Mouse (Mus musculus): ENCODE results near the gene Resp18. TPM values are rescaled to one million over a fixed set of nuclear protein-coding genes. Genes with fewer than 3 reads are reported as not detected.

Resp18 gene
- polyA plus RNA-seq, 2 experiments = not detected

DNA sequence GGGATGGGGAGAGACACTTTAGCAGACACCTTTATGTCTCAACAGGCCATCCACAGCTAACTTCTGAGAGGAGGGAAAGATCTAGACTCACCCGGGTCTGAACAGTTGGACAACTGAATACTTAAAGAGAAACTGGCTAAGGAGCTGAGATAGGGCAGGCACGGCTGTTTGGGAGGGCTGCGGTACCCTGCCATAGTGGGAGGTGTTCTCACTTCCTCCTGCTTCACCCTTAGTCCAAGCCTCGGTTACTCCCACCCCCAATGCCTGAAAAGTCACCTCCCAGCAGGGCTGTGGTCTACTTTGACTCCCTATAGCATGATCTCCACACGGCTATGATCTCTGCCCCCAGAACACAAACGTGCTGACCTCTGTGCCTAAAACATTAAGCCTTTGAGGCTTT is 54.7 kb downstream of the Resp18 start:
- no peak for ATAC-seq (ENCODE audit: insufficient read depth)
- H3K4me2 ChIP-seq (ENCODE audit: low read depth) = no peak overlapping the region
- TF ChIP-seq EP300 (IDR thresholded peaks at IDR 0.05; ENCODE audit: low read depth) (no peak), CTCF (IDR thresholded peaks at IDR 0.05; ENCODE audit: low read depth) (no peak)
- H3K9me3 ChIP-seq (ENCODE audit: control insufficient read depth, low read length) = no peaks in the 10 kb centered on the region
- H3K36me3 ChIP-seq (replicated peaks; ENCODE audit: control insufficient read depth, insufficient read depth, low read depth) = no peaks in the 10 kb centered on the region
- WGBS (ENCODE audit: insufficient replicate concordance) = 27% methylated on average over 6 of the region's 6 CpGs
- H3K27ac ChIP-seq = no peak overlapping the region
- peaks cover 5 to 19% of the 10 kb centered on the region in 2 experiments; a peak in 3 of 4 replicates for H3K4me1 ChIP-seq (replicated peaks; ENCODE audit: control insufficient read depth in 2 of 2, insufficient read depth in 2 of 2, low read length in 1 of 2)
- no peak overlapping the region for H3K4me3 ChIP-seq (ENCODE audit: insufficient read depth in 1 of 2, low read depth in 2 of 2, low read length in 2 of 2)
- H3K9ac ChIP-seq (replicated peaks) = no peak overlapping the region
- DNase-seq (ENCODE audit: low read depth in 3 of 3, low spot score in 3 of 3) = no peak
- peaks cover 15% of the 10 kb centered on the region for H3K27me3 ChIP-seq (ENCODE audit: control insufficient read depth, insufficient read depth, low read length)

DNA sequence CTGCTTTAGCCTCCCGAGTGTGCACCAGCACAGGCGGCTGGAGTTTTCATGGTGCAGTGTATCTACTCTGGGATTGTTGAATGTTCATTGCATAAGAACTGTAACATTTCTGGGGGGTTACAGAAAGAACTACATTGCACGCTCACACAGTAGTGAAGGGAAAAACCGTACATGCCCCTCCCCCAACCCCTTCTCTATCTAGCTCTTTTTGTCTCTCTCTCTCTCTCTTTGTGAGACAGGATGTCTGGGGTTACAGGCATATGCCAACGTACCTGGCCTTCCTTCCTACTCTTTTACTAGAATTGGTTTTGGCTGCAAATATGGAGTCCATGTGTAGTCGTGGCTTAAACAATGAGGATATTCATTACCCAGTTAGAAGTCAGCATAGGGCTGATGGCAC is 55.3 kb downstream of the Resp18 start:
- Histone ChIP-seq H3K9me3 (ENCODE audit: control insufficient read depth, low read length) (no peaks in the 10 kb centered on the region), H3K4me2 (ENCODE audit: low read depth) (no peak overlapping the region), H3K9ac (replicated peaks) (no peak overlapping the region), H3K4me3 (ENCODE audit: insufficient read depth in 1 of 2, low read depth in 2 of 2, low read length in 2 of 2) (no peak overlapping the region), H3K4me1 (replicated peaks; ENCODE audit: control insufficient read depth in 2 of 2, insufficient read depth in 2 of 2, low read length in 1 of 2) (peaks cover 4 to 19% of the 10 kb centered on the region in 2 experiments; a peak in 3 of 4 replicates), H3K36me3 (replicated peaks; ENCODE audit: control insufficient read depth, insufficient read depth, low read depth) (no peaks in the 10 kb centered on the region), H3K27me3 (ENCODE audit: control insufficient read depth, insufficient read depth, low read length) (peaks cover 15% of the 10 kb centered on the region), H3K27ac (no peak overlapping the region)
- TF ChIP-seq CTCF (IDR thresholded peaks at IDR 0.05; ENCODE audit: low read depth) = no peak
- no peak for TF ChIP-seq EP300 (IDR thresholded peaks at IDR 0.05; ENCODE audit: low read depth)
- WGBS (ENCODE audit: insufficient replicate concordance) = 47% methylated on average over 6 of the region's 6 CpGs
- DNase-seq (ENCODE audit: low read depth in 3 of 3, low spot score in 3 of 3) (no peak), ATAC-seq (ENCODE audit: insufficient read depth) (no peak)

Other genes starting within 250 kb of the Resp18 start
- 1.3 and 2.0 TPM in 2 replicates for gene Nhej1, start 153.2 kb downstream of the Resp18 start, polyA plus RNA-seq (2012; rRNA removed)
- 5.2 and 7.2 TPM in 2 replicates for gene Nhej1, start 153.2 kb downstream of the Resp18 start, polyA plus RNA-seq (2014; fragmentation: Nextera tagmentation; extraction: Ambion mirVana)
- gene Slc23a3, start 144.5 kb downstream of the Resp18 start, polyA plus RNA-seq (2012; rRNA removed) = 1.4 and 1.7 TPM in 2 replicates
- gene Slc23a3, start 144.5 kb downstream of the Resp18 start, polyA plus RNA-seq (2014; fragmentation: Nextera tagmentation; extraction: Ambion mirVana) = 1.2 TPM in 2 replicates
- gene Cnppd1, start 135.7 kb downstream of the Resp18 start, polyA plus RNA-seq (2012; rRNA removed) = 29.5 and 33.3 TPM in 2 replicates
- 31.1 and 41.0 TPM in 2 replicates for gene Cnppd1, start 135.7 kb downstream of the Resp18 start, polyA plus RNA-seq (2014; fragmentation: Nextera tagmentation; extraction: Ambion mirVana)
- 61.8 and 74.5 TPM in 2 replicates for gene Retreg2, start 135.6 kb downstream of the Resp18 start, polyA plus RNA-seq (2012; rRNA removed)
- gene Retreg2, start 135.6 kb downstream of the Resp18 start, polyA plus RNA-seq (2014; fragmentation: Nextera tagmentation; extraction: Ambion mirVana) = 45.1 and 58.8 TPM in 2 replicates
- 35.3 and 43.5 TPM in 2 replicates for gene Zfand2b, start 109.8 kb downstream of the Resp18 start, polyA plus RNA-seq (2012; rRNA removed)
- 40.6 and 41.6 TPM in 2 replicates for gene Zfand2b, start 109.8 kb downstream of the Resp18 start, polyA plus RNA-seq (2014; fragmentation: Nextera tagmentation; extraction: Ambion mirVana)
- gene Abcb6, start 98.0 kb downstream of the Resp18 start, polyA plus RNA-seq (2012; rRNA removed) = 31.4 and 41.4 TPM in 2 replicates
- gene Abcb6, start 98.0 kb downstream of the Resp18 start, polyA plus RNA-seq (2014; fragmentation: Nextera tagmentation; extraction: Ambion mirVana) = 48.9 and 58.5 TPM in 2 replicates
- gene Ankzf1, start 86.3 kb downstream of the Resp18 start, polyA plus RNA-seq (2012; rRNA removed) = 6.3 and 7.6 TPM in 2 replicates
- 4.8 and 7.2 TPM in 2 replicates for gene Ankzf1, start 86.3 kb downstream of the Resp18 start, polyA plus RNA-seq (2014; fragmentation: Nextera tagmentation; extraction: Ambion mirVana)
- gene Atg9a, start 86.2 kb downstream of the Resp18 start, polyA plus RNA-seq (2012; rRNA removed) = 17.4 and 23.6 TPM in 2 replicates
- gene Atg9a, start 86.2 kb downstream of the Resp18 start, polyA plus RNA-seq (2014; fragmentation: Nextera tagmentation; extraction: Ambion mirVana) = 16.4 and 18.3 TPM in 2 replicates
- gene Glb1l, start 67.6 kb downstream of the Resp18 start, polyA plus RNA-seq (2012; rRNA removed) = 4.0 and 4.9 TPM in 2 replicates
- 3.2 and 4.3 TPM in 2 replicates for gene Glb1l, start 67.6 kb downstream of the Resp18 start, polyA plus RNA-seq (2014; fragmentation: Nextera tagmentation; extraction: Ambion mirVana)
- 76.3 and 93.3 TPM in 2 replicates for gene Stk16, start 67.6 kb downstream of the Resp18 start, polyA plus RNA-seq (2012; rRNA removed)
- gene Stk16, start 67.6 kb downstream of the Resp18 start, polyA plus RNA-seq (2014; fragmentation: Nextera tagmentation; extraction: Ambion mirVana) = 61.8 and 66.1 TPM in 2 replicates
- 155 and 168 TPM in 2 replicates for gene Tuba4a, start 58.5 kb downstream of the Resp18 start, polyA plus RNA-seq (2012; rRNA removed)
- 346 and 362 TPM in 2 replicates for gene Tuba4a, start 58.5 kb downstream of the Resp18 start, polyA plus RNA-seq (2014; fragmentation: Nextera tagmentation; extraction: Ambion mirVana)
- not detected in 2 replicates for gene A630095N17Rik, start 46.3 kb downstream of the Resp18 start, polyA plus RNA-seq (2012; rRNA removed)
- gene A630095N17Rik, start 46.3 kb downstream of the Resp18 start, polyA plus RNA-seq (2014; fragmentation: Nextera tagmentation; extraction: Ambion mirVana) = 0.22 TPM in 1 of 2 replicates, not detected in the other
- gene Dnajb2, start 42.0 kb downstream of the Resp18 start, polyA plus RNA-seq (2012; rRNA removed) = 17.6 and 21.1 TPM in 2 replicates
- 11.1 and 12.5 TPM in 2 replicates for gene Dnajb2, start 42.0 kb downstream of the Resp18 start, polyA plus RNA-seq (2014; fragmentation: Nextera tagmentation; extraction: Ambion mirVana)
- gene Ptprn, start 13.9 kb downstream of the Resp18 start, polyA plus RNA-seq (2012; rRNA removed) = 0.26 and 0.28 TPM in 2 replicates
- 0.08 and 0.17 TPM in 2 replicates for gene Ptprn, start 13.9 kb downstream of the Resp18 start, polyA plus RNA-seq (2014; fragmentation: Nextera tagmentation; extraction: Ambion mirVana)
- 35.6 and 39.3 TPM in 2 replicates for gene Dnpep, start 39.6 kb upstream of the Resp18 start, polyA plus RNA-seq (2012; rRNA removed)
- 43.4 and 48.4 TPM in 2 replicates for gene Dnpep, start 39.6 kb upstream of the Resp18 start, polyA plus RNA-seq (2014; fragmentation: Nextera tagmentation; extraction: Ambion mirVana)
- gene Des, start 81.9 kb upstream of the Resp18 start, polyA plus RNA-seq (2012; rRNA removed) = 1.1 TPM in 2 replicates
- gene Des, start 81.9 kb upstream of the Resp18 start, polyA plus RNA-seq (2014; fragmentation: Nextera tagmentation; extraction: Ambion mirVana) = 1.4 and 2.1 TPM in 2 replicates
- 8.4 and 8.5 TPM in 2 replicates for gene Speg, start 96.9 kb upstream of the Resp18 start, polyA plus RNA-seq (2012; rRNA removed)
- gene Speg, start 96.9 kb upstream of the Resp18 start, polyA plus RNA-seq (2014; fragmentation: Nextera tagmentation; extraction: Ambion mirVana) = 8.4 and 9.5 TPM in 2 replicates
- gene Gmppa, start 157.5 kb upstream of the Resp18 start, polyA plus RNA-seq (2012; rRNA removed) = 34.3 and 38.2 TPM in 2 replicates
- gene Gmppa, start 157.5 kb upstream of the Resp18 start, polyA plus RNA-seq (2014; fragmentation: Nextera tagmentation; extraction: Ambion mirVana) = 22.8 and 31.1 TPM in 2 replicates
- gene Asic4, start 172.0 kb upstream of the Resp18 start, polyA plus RNA-seq (2012; rRNA removed) = 0.03 TPM in 2 replicates
- not detected in 2 replicates for gene Asic4, start 172.0 kb upstream of the Resp18 start, polyA plus RNA-seq (2014; fragmentation: Nextera tagmentation; extraction: Ambion mirVana)
- 5.0 and 5.2 TPM in 2 replicates for gene Chpf, start 200.9 kb upstream of the Resp18 start, polyA plus RNA-seq (2012; rRNA removed)
- gene Chpf, start 200.9 kb upstream of the Resp18 start, polyA plus RNA-seq (2014; fragmentation: Nextera tagmentation; extraction: Ambion mirVana) = 2.8 and 3.6 TPM in 2 replicates
- gene Tmem198, start 201.1 kb upstream of the Resp18 start, polyA plus RNA-seq (2012; rRNA removed) = 0.13 and 0.18 TPM in 2 replicates
- gene Tmem198, start 201.1 kb upstream of the Resp18 start, polyA plus RNA-seq (2014; fragmentation: Nextera tagmentation; extraction: Ambion mirVana) = 0.09 TPM in 1 of 2 replicates, not detected in the other
- 7.7 and 9.7 TPM in 2 replicates for gene Obsl1, start 228.0 kb upstream of the Resp18 start, polyA plus RNA-seq (2012; rRNA removed)
- gene Obsl1, start 228.0 kb upstream of the Resp18 start, polyA plus RNA-seq (2014; fragmentation: Nextera tagmentation; extraction: Ambion mirVana) = 5.3 and 6.8 TPM in 2 replicates
- 1.3 and 1.8 TPM in 2 replicates for gene Inha, start 228.7 kb upstream of the Resp18 start, polyA plus RNA-seq (2012; rRNA removed)
- gene Inha, start 228.7 kb upstream of the Resp18 start, polyA plus RNA-seq (2014; fragmentation: Nextera tagmentation; extraction: Ambion mirVana) = 0.17 and 0.28 TPM in 2 replicates
- 5.8 and 5.9 TPM in 2 replicates for gene Stk11ip, start 243.1 kb upstream of the Resp18 start, polyA plus RNA-seq (2012; rRNA removed)
- gene Stk11ip, start 243.1 kb upstream of the Resp18 start, polyA plus RNA-seq (2014; fragmentation: Nextera tagmentation; extraction: Ambion mirVana) = 3.4 and 4.2 TPM in 2 replicates

Data from liver, embryonic 14.5 days (tissue).